Mouse (Mus musculus): ENCODE measurements around the gene Cp. TPM values are rescaled to one million over a fixed set of nuclear protein-coding genes. Genes with fewer than 3 reads are reported as not detected.
"Not testable (repeated sequence)": the region's sequence is repeated elsewhere in the genome, so short reads cannot be mapped to it uniquely, and the experiment has no call there.

The Cp gene
- polyA plus RNA-seq, 1 experiment from 2014 or later = 4.1 TPM

DNA sequence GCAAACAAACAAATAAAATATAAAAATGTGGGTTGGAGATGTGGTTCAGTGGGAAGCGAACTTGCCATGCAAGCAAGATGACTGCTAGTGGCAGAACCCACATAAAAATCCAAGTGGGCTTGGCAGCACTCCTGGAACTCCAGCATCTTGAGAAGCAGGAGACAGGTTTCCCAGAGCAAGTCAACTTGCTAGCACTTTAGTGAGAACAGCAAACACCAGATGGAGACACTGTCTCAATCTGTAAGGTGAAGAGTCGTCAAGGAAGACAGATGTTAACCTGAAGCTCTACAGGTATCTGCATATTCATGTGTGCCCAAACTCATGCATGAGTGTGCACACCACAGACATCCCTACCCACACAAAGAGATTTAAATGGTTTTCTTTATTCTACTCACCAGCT, 42.7 kb downstream of the Cp start:
- 94% methylated on average over 2 of the region's 2 CpGs for WGBS
- Histone ChIP-seq H3K9ac (replicated peaks; ENCODE audit: low read depth, low read length) (no peak overlapping the region), H3K4me1 (replicated peaks; ENCODE audit: control insufficient read depth, insufficient read depth, low read length) (no peaks in the 10 kb centered on the region), H3K4me3 (replicated peaks; ENCODE audit: low read length) (no peak overlapping the region), H3K4me2 (ENCODE audit: low read length) (no peak overlapping the region), H3K9me3 (ENCODE audit: control insufficient read depth, low read length) (no peaks in the 10 kb centered on the region), H3K36me3 (ENCODE audit: control insufficient read depth, insufficient read depth) (peaks cover 4% of the 10 kb centered on the region), H3K27me3 (replicated peaks; ENCODE audit: control insufficient read depth, insufficient read depth, low read length) (no peaks in the 10 kb centered on the region), H3K27ac (ENCODE audit: low read length) (no peak overlapping the region)
- ATAC-seq = no peak

DNA sequence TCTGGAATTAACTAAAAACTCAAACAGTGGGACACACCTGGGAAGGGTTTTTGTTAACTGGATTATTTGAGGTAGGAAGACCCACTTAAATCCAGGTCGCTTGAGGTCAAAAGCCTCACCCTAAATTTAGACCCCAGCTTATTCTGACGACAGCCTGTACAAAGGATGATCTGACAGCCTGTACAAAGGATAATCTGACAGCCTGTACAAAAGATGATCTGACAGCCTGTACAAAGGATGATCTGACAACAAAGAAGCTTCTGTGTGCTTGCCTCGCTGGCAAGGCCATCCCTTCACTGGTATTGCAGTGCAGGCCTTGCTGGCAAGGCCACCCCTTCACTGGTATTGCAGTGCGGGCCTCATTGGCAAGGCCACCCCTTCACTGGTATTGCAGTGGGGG, 44.0 kb downstream of the Cp start:
- Histone ChIP-seq H3K27ac (ENCODE audit: low read length) (no peak overlapping the region), H3K4me2 (ENCODE audit: low read length) (no peak overlapping the region), H3K9ac (replicated peaks; ENCODE audit: low read depth, low read length) (no peak overlapping the region), H3K4me1 (replicated peaks; ENCODE audit: control insufficient read depth, insufficient read depth, low read length) (no peaks in the 10 kb centered on the region), H3K36me3 (ENCODE audit: control insufficient read depth, insufficient read depth) (peaks cover 4% of the 10 kb centered on the region), H3K27me3 (replicated peaks; ENCODE audit: control insufficient read depth, insufficient read depth, low read length) (no peaks in the 10 kb centered on the region), H3K9me3 (ENCODE audit: control insufficient read depth, low read length) (no peaks in the 10 kb centered on the region), H3K4me3 (replicated peaks; ENCODE audit: low read length) (no peak overlapping the region)
- WGBS = 54% methylated on average over 4 of the region's 4 CpGs
- no peak for ATAC-seq

DNA sequence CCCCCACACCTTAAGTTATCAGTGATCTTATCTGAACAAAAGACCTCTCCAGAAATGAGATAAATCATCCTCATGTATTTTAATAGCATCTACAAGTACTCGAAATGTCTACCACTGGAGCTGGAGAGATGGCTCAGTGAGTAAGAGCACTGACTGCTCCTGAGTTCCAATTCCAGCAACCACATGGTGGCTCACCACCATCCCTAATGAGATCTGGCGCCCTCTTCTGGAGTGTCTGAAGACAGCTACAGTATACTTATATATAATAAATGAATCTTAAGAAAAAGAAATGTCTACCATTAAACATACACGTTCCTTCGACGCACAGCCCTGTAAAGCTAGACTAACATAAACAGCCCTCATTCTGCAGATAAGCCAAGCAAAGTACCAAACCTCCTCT, 45.9 kb downstream of the Cp start:
- WGBS = 79% methylated on average over 5 of the region's 5 CpGs
- no peaks in the 10 kb centered on the region for H3K27me3 ChIP-seq (replicated peaks; ENCODE audit: control insufficient read depth, insufficient read depth, low read length)
- H3K36me3 ChIP-seq (ENCODE audit: control insufficient read depth, insufficient read depth) = no peaks in the 10 kb centered on the region
- no peak for ATAC-seq
- no peaks in the 10 kb centered on the region for H3K4me1 ChIP-seq (replicated peaks; ENCODE audit: control insufficient read depth, insufficient read depth, low read length)
- no peak overlapping the region for H3K4me2 ChIP-seq (ENCODE audit: low read length)
- no peak overlapping the region for H3K4me3 ChIP-seq (replicated peaks; ENCODE audit: low read length)
- H3K9me3 ChIP-seq (ENCODE audit: control insufficient read depth, low read length) = no peaks in the 10 kb centered on the region
- no peak overlapping the region for H3K27ac ChIP-seq (ENCODE audit: low read length)
- no peak overlapping the region for H3K9ac ChIP-seq (replicated peaks; ENCODE audit: low read depth, low read length)

DNA sequence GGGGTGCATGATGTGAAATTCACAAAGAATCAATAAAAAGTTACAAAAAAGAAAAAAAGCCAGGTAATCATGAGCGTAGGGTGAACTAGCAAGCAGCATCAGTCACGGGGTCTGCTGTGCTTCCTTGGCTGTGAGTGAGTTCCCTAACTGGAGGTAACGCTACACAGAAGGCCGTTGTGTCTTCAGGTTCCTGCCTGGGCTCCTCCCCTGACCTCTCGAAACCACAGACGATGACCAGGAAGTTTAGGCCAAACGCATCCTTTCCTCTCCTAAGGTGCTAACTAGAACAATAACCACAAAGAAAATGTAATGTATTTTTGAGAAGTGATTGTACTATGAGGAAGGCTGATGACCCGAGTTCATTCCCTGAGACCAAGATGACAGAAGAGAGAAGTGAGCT, 47.6 kb downstream of the Cp start:
- Histone ChIP-seq H3K4me3 (replicated peaks; ENCODE audit: low read length) (no peak overlapping the region), H3K4me2 (ENCODE audit: low read length) (no peak overlapping the region), H3K9ac (replicated peaks; ENCODE audit: low read depth, low read length) (no peak overlapping the region), H3K36me3 (ENCODE audit: control insufficient read depth, insufficient read depth) (no peaks in the 10 kb centered on the region), H3K27me3 (replicated peaks; ENCODE audit: control insufficient read depth, insufficient read depth, low read length) (no peaks in the 10 kb centered on the region), H3K27ac (ENCODE audit: low read length) (no peak overlapping the region), H3K9me3 (ENCODE audit: control insufficient read depth, low read length) (no peaks in the 10 kb centered on the region), H3K4me1 (replicated peaks; ENCODE audit: control insufficient read depth, insufficient read depth, low read length) (no peaks in the 10 kb centered on the region)
- 92% methylated on average over 8 of the region's 8 CpGs for WGBS
- ATAC-seq = no peak

DNA sequence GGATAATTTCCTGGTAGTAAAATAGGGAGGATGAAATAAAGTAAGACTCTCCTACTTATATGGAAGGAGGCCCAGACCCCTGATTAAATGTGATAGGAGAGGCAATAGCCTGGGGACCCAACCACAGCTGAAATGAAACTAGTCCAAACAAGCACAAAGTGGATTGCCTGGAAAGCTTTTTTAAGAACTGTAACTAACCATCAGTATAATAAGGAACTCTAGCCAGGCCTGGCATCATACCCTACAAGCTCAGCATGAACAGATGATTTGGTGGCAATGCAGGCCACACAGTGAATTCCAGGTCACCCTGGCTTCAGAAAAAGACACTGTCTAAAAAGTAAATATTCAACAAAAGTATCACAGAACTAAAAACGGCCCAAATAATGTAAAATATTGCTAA, 48.8 kb downstream of the Cp start:
- no peaks in the 10 kb centered on the region for H3K9me3 ChIP-seq (ENCODE audit: control insufficient read depth, low read length)
- WGBS = 88% methylated on average over 1 of the region's 1 CpGs
- ATAC-seq = no peak

DNA sequence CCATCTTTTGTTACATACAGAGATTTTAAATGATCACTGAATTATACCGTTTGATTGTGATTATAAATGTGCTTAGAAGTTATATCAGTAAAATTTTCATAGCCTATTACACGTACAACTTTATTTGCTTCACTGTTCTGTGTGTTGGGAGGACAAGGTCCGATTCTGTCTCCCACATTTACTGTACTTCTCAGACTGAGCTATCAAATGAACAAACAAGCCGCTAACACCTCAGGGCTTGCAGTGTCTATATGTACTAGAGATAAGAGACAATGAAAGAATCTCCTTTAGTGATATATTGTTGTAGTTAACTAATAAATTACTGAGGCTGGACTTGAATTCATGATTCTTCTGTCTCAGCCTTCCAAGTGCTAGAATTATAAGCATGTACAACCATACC, 50.4 kb downstream of the Cp start:
- WGBS = 93% methylated on average over 4 of the region's 4 CpGs
- Histone ChIP-seq H3K36me3 (ENCODE audit: control insufficient read depth, insufficient read depth) (0 out of 2 replicates have a peak, but pooled peaks cover 2% of the 10 kb centered on the region), H3K9ac (replicated peaks; ENCODE audit: low read depth, low read length) (no peak overlapping the region), H3K4me2 (ENCODE audit: low read length) (no peak overlapping the region), H3K27ac (ENCODE audit: low read length) (no peak overlapping the region), H3K4me3 (replicated peaks; ENCODE audit: low read length) (no peak overlapping the region), H3K9me3 (ENCODE audit: control insufficient read depth, low read length) (no peaks in the 10 kb centered on the region), H3K27me3 (replicated peaks; ENCODE audit: control insufficient read depth, insufficient read depth, low read length) (no peaks in the 10 kb centered on the region), H3K4me1 (replicated peaks; ENCODE audit: control insufficient read depth, insufficient read depth, low read length) (no peaks in the 10 kb centered on the region)
- ATAC-seq = no peak

More for the DNA sequence above, 48.8 kb downstream of the Cp start:
- no peak overlapping the region for H3K27ac ChIP-seq (ENCODE audit: low read length)
- H3K4me1 ChIP-seq (replicated peaks; ENCODE audit: control insufficient read depth, insufficient read depth, low read length) = no peaks in the 10 kb centered on the region
- no peaks in the 10 kb centered on the region for H3K27me3 ChIP-seq (replicated peaks; ENCODE audit: control insufficient read depth, insufficient read depth, low read length)
- 0 out of 2 replicates have a peak, but pooled peaks cover 2% of the 10 kb centered on the region for H3K36me3 ChIP-seq (ENCODE audit: control insufficient read depth, insufficient read depth)
- no peak overlapping the region for H3K4me3 ChIP-seq (replicated peaks; ENCODE audit: low read length)
- H3K9ac ChIP-seq (replicated peaks; ENCODE audit: low read depth, low read length) = no peak overlapping the region
- H3K4me2 ChIP-seq (ENCODE audit: low read length) = no peak overlapping the region

DNA sequence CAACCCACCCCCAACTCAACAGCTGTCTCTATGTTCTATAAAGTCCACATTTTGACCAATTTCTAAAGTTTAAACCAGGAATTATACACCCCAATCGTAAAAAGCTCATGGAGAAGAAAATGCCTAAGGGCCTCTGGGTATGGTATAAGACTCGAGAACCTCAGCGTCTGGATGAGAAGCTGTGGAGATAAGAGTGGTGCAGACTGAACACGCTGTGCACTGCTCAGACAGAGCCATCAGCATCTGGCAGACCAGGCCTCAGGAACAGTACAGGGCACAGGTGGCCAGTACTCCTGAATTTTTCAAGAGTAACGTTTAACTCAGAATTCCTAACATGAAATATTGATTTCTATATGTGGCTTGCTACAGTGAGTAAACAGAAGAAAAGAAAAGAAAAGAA, 50.9 kb downstream of the Cp start:
- H3K4me3 ChIP-seq (replicated peaks; ENCODE audit: low read length) = no peak overlapping the region
- H3K9me3 ChIP-seq (ENCODE audit: control insufficient read depth, low read length) = no peaks in the 10 kb centered on the region
- ATAC-seq = no peak
- WGBS = 91% methylated on average over 5 of the region's 5 CpGs
- H3K27me3 ChIP-seq (replicated peaks; ENCODE audit: control insufficient read depth, insufficient read depth, low read length) = no peaks in the 10 kb centered on the region
- no peak overlapping the region for H3K27ac ChIP-seq (ENCODE audit: low read length)
- no peak overlapping the region for H3K9ac ChIP-seq (replicated peaks; ENCODE audit: low read depth, low read length)
- H3K4me1 ChIP-seq (replicated peaks; ENCODE audit: control insufficient read depth, insufficient read depth, low read length) = no peaks in the 10 kb centered on the region
- peaks cover 5% of the 10 kb centered on the region for H3K36me3 ChIP-seq (ENCODE audit: control insufficient read depth, insufficient read depth)
- H3K4me2 ChIP-seq (ENCODE audit: low read length) = no peak overlapping the region

DNA sequence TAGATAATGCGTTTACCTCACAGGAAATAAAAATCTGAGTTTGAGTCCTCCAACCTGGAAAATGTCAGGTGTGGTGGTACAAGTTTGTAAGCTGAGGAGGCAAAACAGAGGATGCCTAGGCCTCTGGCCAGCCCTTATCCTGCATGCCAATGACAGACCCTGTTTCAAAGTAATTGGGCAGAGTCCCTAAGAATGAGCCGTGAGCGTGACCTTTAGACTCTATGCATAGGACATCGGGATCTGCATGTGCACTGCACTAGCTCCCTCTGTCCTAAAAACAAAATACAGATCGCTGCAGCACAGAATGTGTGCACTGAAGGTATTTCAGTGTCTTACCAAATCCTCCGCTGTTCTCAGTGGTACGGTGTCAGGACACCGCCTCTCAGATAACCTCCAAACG, 53.6 kb downstream of the Cp start:
- Histone ChIP-seq H3K4me2 (ENCODE audit: low read length) (no peak overlapping the region), H3K27me3 (replicated peaks; ENCODE audit: control insufficient read depth, insufficient read depth, low read length) (no peaks in the 10 kb centered on the region), H3K4me1 (replicated peaks; ENCODE audit: control insufficient read depth, insufficient read depth, low read length) (no peaks in the 10 kb centered on the region), H3K9ac (replicated peaks; ENCODE audit: low read depth, low read length) (no peak overlapping the region), H3K36me3 (ENCODE audit: control insufficient read depth, insufficient read depth) (peaks cover 5% of the 10 kb centered on the region), H3K9me3 (ENCODE audit: control insufficient read depth, low read length) (no peaks in the 10 kb centered on the region), H3K4me3 (replicated peaks; ENCODE audit: low read length) (no peak overlapping the region), H3K27ac (ENCODE audit: low read length) (no peak overlapping the region)
- ATAC-seq = no peak
- WGBS = 90% methylated on average over 9 of the region's 9 CpGs

DNA sequence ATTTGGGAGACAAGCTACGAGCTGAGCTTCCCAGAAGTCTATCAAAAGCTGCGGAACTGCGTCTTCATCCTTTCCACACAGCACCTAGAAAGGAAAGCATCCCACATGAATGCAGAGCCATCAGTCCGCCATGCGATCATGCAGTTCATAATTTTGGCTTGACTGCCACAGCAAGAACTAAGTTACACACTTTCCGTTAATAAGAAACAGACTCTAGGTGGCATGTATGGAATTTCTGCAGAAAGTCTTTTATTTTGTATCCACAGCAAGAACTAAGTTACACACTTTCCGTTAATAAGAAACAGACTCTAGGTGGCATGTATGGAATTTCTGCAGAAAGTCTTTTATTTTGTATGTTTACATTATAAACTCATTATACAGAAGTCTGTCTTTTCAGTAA, 54.1 kb downstream of the Cp start:
- WGBS = 91% methylated on average over 7 of the region's 7 CpGs
- not testable (repeated sequence) for H3K27me3 ChIP-seq (replicated peaks; ENCODE audit: control insufficient read depth, insufficient read depth, low read length); H3K9me3 ChIP-seq (ENCODE audit: control insufficient read depth, low read length); H3K4me1 ChIP-seq (replicated peaks; ENCODE audit: control insufficient read depth, insufficient read depth, low read length); H3K36me3 ChIP-seq (ENCODE audit: control insufficient read depth, insufficient read depth); H3K9ac ChIP-seq (replicated peaks; ENCODE audit: low read depth, low read length); ATAC-seq; H3K4me2 ChIP-seq (ENCODE audit: low read length); H3K4me3 ChIP-seq (replicated peaks; ENCODE audit: low read length); H3K27ac ChIP-seq (ENCODE audit: low read length)

DNA sequence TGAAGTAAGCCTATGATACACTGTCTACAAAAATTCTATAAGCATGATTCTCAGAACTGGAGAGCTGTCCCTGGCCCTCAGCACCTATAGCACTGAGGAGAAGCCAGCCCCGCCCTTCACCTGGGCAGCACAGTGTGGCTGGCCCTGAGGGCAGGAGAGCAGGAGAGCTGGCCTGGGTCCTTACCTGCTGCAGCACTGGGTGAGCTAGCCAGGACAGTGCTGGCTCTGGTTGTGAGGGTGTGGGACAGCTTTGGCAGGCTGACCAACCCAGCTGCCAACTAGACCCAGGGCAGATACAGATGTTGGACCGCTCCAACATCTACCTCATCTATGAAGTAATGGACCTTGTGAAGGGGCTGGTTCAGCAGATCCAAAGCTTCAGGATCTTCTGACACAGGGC, 57.6 kb downstream of the Cp start:
- Histone ChIP-seq H3K4me1 (replicated peaks; ENCODE audit: control insufficient read depth, insufficient read depth, low read length) (no peaks in the 10 kb centered on the region), H3K36me3 (ENCODE audit: control insufficient read depth, insufficient read depth) (peaks cover 11% of the 10 kb centered on the region), H3K9me3 (ENCODE audit: control insufficient read depth, low read length) (no peaks in the 10 kb centered on the region), H3K27ac (ENCODE audit: low read length) (no peak overlapping the region), H3K27me3 (replicated peaks; ENCODE audit: control insufficient read depth, insufficient read depth, low read length) (no peaks in the 10 kb centered on the region), H3K9ac (replicated peaks; ENCODE audit: low read depth, low read length) (no peak overlapping the region), H3K4me3 (replicated peaks; ENCODE audit: low read length) (no peak overlapping the region), H3K4me2 (ENCODE audit: low read length) (no peak overlapping the region)
- 93% methylated on average over 2 of the region's 2 CpGs for WGBS
- ATAC-seq = no peak

Data from forebrain, embryonic 16.5 days (tissue).